Mouse (Mus musculus) midbrain, embryonic 16.5 days (tissue): Measurements from ENCODE around the gene Uhmk1. TPM values are rescaled to one million over a fixed set of nuclear protein-coding genes. Genes with fewer than 3 reads are reported as not detected.
A peak's percentile ranks its signal among the peaks of the same experiment; 100 is the strongest.
"Not testable (repeated sequence)": the region's sequence is repeated elsewhere in the genome, so short reads cannot be mapped to it uniquely, and the experiment has no call there.

Experiments used
- ATAC-seq: fragments of 200-750 bp; cut with Nextera tagmentation; 2 replicates; pipeline ENCODE4 v1.8.0; 2017; ENCODE audit warnings: moderate TSS enrichment
- H3K27ac ChIP-seq: fragments of 300-500 bp; sonication (generic); 2 replicates; pipeline ENCODE4 v1.5.1; 2014; ENCODE audit warnings: mild to moderate bottlenecking, low read length, mixed read lengths
- H3K27me3 ChIP-seq: fragments of 300-500 bp; sonication (generic); 2 replicates; pipeline ENCODE4 v1.6.1; 2014; ENCODE audit warnings: low read depth, low read length, mixed read lengths; ENCODE audit not compliant: control insufficient read depth, insufficient read depth
- H3K36me3 ChIP-seq: fragments of 300-500 bp; sonication (generic); 2 replicates; pipeline ENCODE4 v1.6.1; 2014; ENCODE audit warnings: mild to moderate bottlenecking, low read length, moderate library complexity, mixed read lengths; ENCODE audit not compliant: control insufficient read depth, insufficient read depth
- H3K4me1 ChIP-seq: fragments of 300-500 bp; sonication (generic); 2 replicates; pipeline ENCODE4 v1.6.1; 2014; ENCODE audit warnings: mild to moderate bottlenecking, low read length, mixed read lengths; ENCODE audit not compliant: control insufficient read depth, insufficient read depth
- H3K4me2 ChIP-seq: fragments of 300-500 bp; sonication (generic); 2 replicates; pipeline ENCODE4 v1.6.1; 2014; ENCODE audit warnings: mild to moderate bottlenecking, low read length, mixed read lengths
- H3K4me3 ChIP-seq: fragments of 300-500 bp; sonication (generic); 2 replicates; pipeline ENCODE4 v1.5.1; 2014; ENCODE audit warnings: low read depth, mild to moderate bottlenecking, low read length, moderate library complexity, mixed read lengths
- H3K9ac ChIP-seq: fragments of 300-500 bp; sonication (generic); 2 replicates; pipeline ENCODE4 v1.6.1; 2014; ENCODE audit warnings: low read depth, low read length, mixed read lengths
- H3K9me3 ChIP-seq: fragments of 300-500 bp; sonication (generic); replicated peaks from 2 replicates; pipeline ENCODE4 v1.6.1; 2014; ENCODE audit warnings: mild to moderate bottlenecking, low read length, mixed read lengths; ENCODE audit not compliant: control insufficient read depth, poor library complexity, severe bottlenecking
- WGBS: fragments of 180-500 bp; shearing (Covaris S2); extraction: QIAGEN DNeasy Blood & Tissue Kit; methylation state at CpG from one replicate; pipeline ENCODE4 v1.1.7; 2014; 5-methylcytosine and 5-hydroxymethylcytosine counted together
- polyA plus RNA-seq: library from polyadenylated mRNA; unstranded; fragments of >200 nt; fragmentation: Nextera tagmentation; extraction: Ambion mirVana; gene quantifications from 2 replicates; pipeline ENCODE4 v1.2.1, GENCODE M21; 2015

Uhmk1 gene
- polyA plus RNA-seq, result 9.6 and 9.7 TPM in 2 replicates

GRCm38 (mm10) chr1:170214757-170215522 lies at the start of gene Uhmk1:
Gene Uhmk1 (minus strand): TSS chr1:170215397.
- Histone ChIP-seq H3K4me1 (peaks cover 9% of the 10 kb centered on the region), H3K4me3 (peak within 1 kb of the TSS; percentile 88), H3K36me3 (peaks cover 10% of the 10 kb centered on the region), H3K9ac (peak within 1 kb of the TSS; percentile 91), H3K4me2 (peak within 1 kb of the TSS; percentile 86), H3K27ac (peak within 1 kb of the TSS; percentile 81), H3K9me3 (no peaks in the 10 kb centered on the region), H3K27me3 (peaks cover 2% of the 10 kb centered on the region; the same call in 1 of the 2 replicates)
- peak; percentile 99 for ATAC-seq
- under 1% methylated on average over 51 of the region's 70 CpGs for WGBS

- under 1% methylated on average over 23 of the region's 32 CpGs for WGBS
- Histone ChIP-seq H3K27me3 (peaks cover 2% of the 10 kb centered on the region), H3K4me2 (peak overlapping the region; percentile 73), H3K4me3 (peak overlapping the region; percentile 64), H3K36me3 (no peaks in the 10 kb centered on the region), H3K4me1 (no peaks in the 10 kb centered on the region), H3K27ac (peak overlapping the region; percentile 50), H3K9ac (peak overlapping the region; percentile 88), H3K9me3 (no peaks in the 10 kb centered on the region)
- ATAC-seq, result peak; percentile 100
These were observed 40.3 kb upstream of the Uhmk1 start for GRCm38 (mm10) chr1:170255560-170255910.

GRCm38 (mm10) chr1:170254893-170255559 lies 39.8 kb upstream of the Uhmk1 start:
- peaks cover 3% of the 10 kb centered on the region for H3K27me3 ChIP-seq
- peak overlapping the region; percentile 64 for H3K4me3 ChIP-seq
- peak overlapping the region; percentile 73 for H3K4me2 ChIP-seq
- H3K36me3 ChIP-seq, result no peaks in the 10 kb centered on the region
- H3K9ac ChIP-seq, result peak overlapping the region; percentile 88
- no peaks in the 10 kb centered on the region for H3K4me1 ChIP-seq
- H3K27ac ChIP-seq, result peak overlapping the region; percentile 50
- H3K9me3 ChIP-seq, result no peaks in the 10 kb centered on the region
- no peak; the same call in 1 of the 2 replicates for ATAC-seq
- 24% methylated on average over 29 of the region's 30 CpGs for WGBS

GRCm38 (mm10) chr1:170245016-170245415 lies 29.8 kb upstream of the Uhmk1 start:
- H3K4me2 ChIP-seq, result no peak overlapping the region
- 96% methylated on average over 3 of the region's 3 CpGs for WGBS

GRCm38 (mm10) chr1:170232688-170233087 lies 17.5 kb upstream of the Uhmk1 start, which contains the start of gene Sh2d1b2:
Gene Sh2d1b2 (plus strand): TSS chr1:170232749.
- not testable (repeated sequence) for ATAC-seq

More at GRCm38 (mm10) chr1:170245016-170245415, 29.8 kb upstream of the Uhmk1 start:
- Histone ChIP-seq H3K4me1 (no peaks in the 10 kb centered on the region), H3K4me3 (no peak overlapping the region), H3K9ac (no peak overlapping the region), H3K36me3 (no peaks in the 10 kb centered on the region), H3K27me3 (peaks cover 8% of the 10 kb centered on the region; the same call in 1 of the 2 replicates), H3K9me3 (no peaks in the 10 kb centered on the region), H3K27ac (no peak overlapping the region)
- ATAC-seq, result no peak

GRCm38 (mm10) chr1:170223276-170223675 lies 8.1 kb upstream of the Uhmk1 start:
- Histone ChIP-seq H3K4me2 (no peak overlapping the region), H3K9me3 (no peaks in the 10 kb centered on the region), H3K27me3 (no peaks in the 10 kb centered on the region; the same call in 1 of the 2 replicates), H3K4me3 (no peak overlapping the region), H3K27ac (no peak overlapping the region), H3K36me3 (no peaks in the 10 kb centered on the region), H3K9ac (no peak overlapping the region), H3K4me1 (no peaks in the 10 kb centered on the region)
- no peak for ATAC-seq
- 86% methylated on average over 2 of the region's 2 CpGs for WGBS

More at GRCm38 (mm10) chr1:170232688-170233087, 17.5 kb upstream of the Uhmk1 start, which contains the start of gene Sh2d1b2:
- H3K36me3 ChIP-seq, H3K4me3 ChIP-seq, H3K4me2 ChIP-seq, H3K27ac ChIP-seq, H3K9me3 ChIP-seq, H3K4me1 ChIP-seq, H3K9ac ChIP-seq, H3K27me3 ChIP-seq: not testable (repeated sequence)
- WGBS, result 77% methylated on average over 5 of the region's 6 CpGs

GRCm38 (mm10) chr1:170220351-170220750 lies 5.2 kb upstream of the Uhmk1 start:
- Histone ChIP-seq H3K27ac (no peak overlapping the region), H3K4me3 (no peak overlapping the region), H3K27me3 (peaks cover 2% of the 10 kb centered on the region; the same call in 1 of the 2 replicates), H3K4me1 (no peaks in the 10 kb centered on the region), H3K4me2 (no peak overlapping the region), H3K9me3 (no peaks in the 10 kb centered on the region), H3K36me3 (no peaks in the 10 kb centered on the region), H3K9ac (no peak overlapping the region)
- ATAC-seq, result no peak

- H3K4me3 ChIP-seq, result no peak overlapping the region
- no peak overlapping the region for H3K4me2 ChIP-seq
- 82% methylated on average over 6 of the region's 6 CpGs for WGBS
- peaks cover 8% of the 10 kb centered on the region for H3K4me1 ChIP-seq
- H3K36me3 ChIP-seq, result no peaks in the 10 kb centered on the region
- no peak overlapping the region for H3K9ac ChIP-seq
- H3K27ac ChIP-seq, result no peak overlapping the region
- ATAC-seq, result no peak
- H3K9me3 ChIP-seq, result no peaks in the 10 kb centered on the region
- peaks cover 2% of the 10 kb centered on the region; the same call in 1 of the 2 replicates for H3K27me3 ChIP-seq
These were observed 3.1 kb upstream of the Uhmk1 start for GRCm38 (mm10) chr1:170218091-170218884.
